Mouse (Mus musculus) heart, postnatal 0 days (tissue): ENCODE measurements around the gene Ccdc88c. TPM values are rescaled to one million over a fixed set of nuclear protein-coding genes. Genes with fewer than 3 reads are reported as not detected.

ENCODE experiments used
- ATAC-seq: fragments of 200-750 bp; cut with Nextera tagmentation; 2 replicates; pipeline ENCODE4 v1.8.0; 2017; ENCODE audit warnings: low read depth, moderate number of reproducible peaks, moderate library complexity; ENCODE audit not compliant: insufficient read depth
- DNase-seq: peaks from one replicate; pipeline ENCODE4 v3.0.0-alpha.2; 2016; ENCODE audit warnings: low spot score
- H3K27ac ChIP-seq: fragments of 300-500 bp; sonication (generic); 2 replicates; pipeline ENCODE4 v1.5.1; 2014; ENCODE audit warnings: low read depth, mild to moderate bottlenecking
- H3K27me3 ChIP-seq: fragments of 300-500 bp; sonication (generic); 2 replicates; pipeline ENCODE4 v1.6.1; 2014; ENCODE audit warnings: low read length, mixed read lengths; ENCODE audit not compliant: control insufficient read depth, insufficient read depth
- H3K36me3 ChIP-seq: fragments of 300-500 bp; sonication (generic); replicated peaks from 2 replicates; pipeline ENCODE4 v1.6.1; 2014; ENCODE audit warnings: low read length, mixed read lengths; ENCODE audit not compliant: control insufficient read depth, insufficient read depth
- H3K4me1 ChIP-seq: fragments of 300-500 bp; sonication (generic); 2 replicates; pipeline ENCODE4 v1.6.1; 2014; ENCODE audit warnings: antibody characterized with exemption; ENCODE audit not compliant: control insufficient read depth, insufficient read depth
- H3K4me2 ChIP-seq: fragments of 300-500 bp; sonication (generic); 2 replicates; pipeline ENCODE4 v1.6.1; 2014; ENCODE audit warnings: low read depth, mild to moderate bottlenecking, low read length, moderate library complexity
- H3K4me3 ChIP-seq: fragments of 300-500 bp; sonication (generic); 2 replicates; pipeline ENCODE4 v1.5.1; 2014; ENCODE audit warnings: low read depth, low read length
- H3K9ac ChIP-seq: fragments of 300-500 bp; sonication (generic); replicated peaks from 2 replicates; pipeline ENCODE4 v1.6.1; 2014; ENCODE audit warnings: low read depth, low read length, mixed read lengths
- H3K9me3 ChIP-seq: fragments of 300-500 bp; sonication (generic); replicated peaks from 2 replicates; pipeline ENCODE4 v1.6.1; 2016; ENCODE audit warnings: low read length; ENCODE audit not compliant: control insufficient read depth
- CTCF ChIP-seq: IDR thresholded peaks from 2 replicates; pipeline ENCODE4 v1.5.1; 2016; ENCODE audit warnings: antibody characterized with exemption, control low read depth, low read depth
- EP300 ChIP-seq: IDR thresholded peaks from 2 replicates; pipeline ENCODE4 v1.6.1; 2016; ENCODE audit warnings: antibody characterized with exemption, low read depth
- WGBS: fragments of 180-500 bp; shearing (Covaris S2); extraction: QIAGEN DNeasy Blood & Tissue Kit; methylation state at CpG from one replicate; pipeline ENCODE4 v1.1.7; 2014; 5-methylcytosine and 5-hydroxymethylcytosine counted together
- polyA plus RNA-seq: library from polyadenylated mRNA; unstranded; fragments of >200 nt; fragmentation: Nextera tagmentation; extraction: Ambion mirVana; gene quantifications from 2 replicates; pipeline ENCODE4 v1.2.1, GENCODE M21; 2015
- total RNA-seq: library from RNA; depleted of rRNA; stranded (reverse); fragments of >200 nt; gene quantifications from 2 replicates; pipeline ENCODE4 v1.2.3, GENCODE M21; 2014; ENCODE audit warnings: low replicate concordance

The Ccdc88c gene
- total and polyA plus RNA-seq, 2 experiments from 2014 or later: 1.6 to 4.7 TPM

DNA sequence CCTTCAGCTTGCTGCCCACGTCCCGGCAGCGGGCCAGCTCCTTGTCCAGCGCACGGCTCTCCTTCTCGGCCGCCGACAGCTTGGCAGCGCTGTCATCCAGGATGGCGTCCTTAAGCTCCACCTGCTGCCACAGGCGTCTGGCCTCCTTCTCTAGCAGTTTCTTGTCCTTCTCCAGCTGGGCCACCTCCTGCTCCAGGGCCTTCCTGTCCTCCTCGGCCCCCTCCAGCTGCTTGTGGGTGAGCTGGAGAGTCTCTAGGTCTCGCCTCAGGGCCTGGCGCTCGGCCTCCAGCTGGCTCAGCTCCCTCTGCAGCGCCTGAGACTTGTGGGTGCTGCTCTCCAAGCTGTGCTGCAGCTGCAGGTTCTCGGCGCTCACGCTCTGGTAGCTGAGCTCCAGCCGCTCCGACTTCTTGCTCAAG, 83.9 kb downstream of the Ccdc88c start:
- Histone ChIP-seq H3K9me3 (no peaks in the 10 kb centered on the region), H3K27me3 (peaks cover 17% of the 10 kb centered on the region)

DNA sequence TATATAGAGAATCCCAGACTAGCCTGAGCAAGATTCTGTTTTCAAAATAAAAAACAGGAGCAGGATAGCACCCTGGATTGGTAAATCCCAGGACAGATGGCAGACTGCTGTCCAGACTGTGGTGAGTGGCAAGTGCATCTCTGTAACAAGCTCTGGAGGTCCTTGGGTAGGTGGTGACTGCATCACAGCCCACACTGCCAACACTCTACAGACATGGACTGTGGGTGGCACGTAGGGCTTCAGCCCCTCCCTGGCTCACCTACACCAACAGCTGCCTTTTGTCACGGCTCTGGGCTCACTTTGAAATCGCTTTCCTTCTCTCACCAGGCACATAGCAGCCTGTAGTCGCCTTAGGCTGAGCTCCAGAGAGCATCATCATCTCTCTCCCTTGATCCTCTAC, 85.7 kb downstream of the Ccdc88c start:
- H3K36me3 ChIP-seq: peaks cover 6% of the 10 kb centered on the region
- TF ChIP-seq CTCF: no peak
- no peak for TF ChIP-seq EP300
- no peak overlapping the region for H3K4me2 ChIP-seq
- WGBS: 74% methylated on average over 4 of the region's 4 CpGs
- H3K27ac ChIP-seq: no peak overlapping the region
- DNase-seq (no peak), ATAC-seq (no peak)
- no peak overlapping the region for H3K9ac ChIP-seq
- H3K27me3 ChIP-seq: peaks cover 5% of the 10 kb centered on the region; the same call in 1 of the 2 replicates
- no peaks in the 10 kb centered on the region for H3K9me3 ChIP-seq
- no peak overlapping the region for H3K4me3 ChIP-seq
- H3K4me1 ChIP-seq: peaks cover 5% of the 10 kb centered on the region; the same call in 1 of the 2 replicates

More for the DNA sequence above, 83.9 kb downstream of the Ccdc88c start:
- no peak overlapping the region for H3K4me3 ChIP-seq
- no peak overlapping the region for H3K9ac ChIP-seq
- TF ChIP-seq CTCF (no peak), EP300 (no peak)
- peaks cover 6% of the 10 kb centered on the region for H3K36me3 ChIP-seq
- peaks cover 1% of the 10 kb centered on the region; the same call in 1 of the 2 replicates for H3K4me1 ChIP-seq
- WGBS: 85% methylated on average over 21 of the region's 21 CpGs
- ATAC-seq (no peak), DNase-seq (no peak)
- no peak overlapping the region for H3K27ac ChIP-seq
- H3K4me2 ChIP-seq: no peak overlapping the region

DNA sequence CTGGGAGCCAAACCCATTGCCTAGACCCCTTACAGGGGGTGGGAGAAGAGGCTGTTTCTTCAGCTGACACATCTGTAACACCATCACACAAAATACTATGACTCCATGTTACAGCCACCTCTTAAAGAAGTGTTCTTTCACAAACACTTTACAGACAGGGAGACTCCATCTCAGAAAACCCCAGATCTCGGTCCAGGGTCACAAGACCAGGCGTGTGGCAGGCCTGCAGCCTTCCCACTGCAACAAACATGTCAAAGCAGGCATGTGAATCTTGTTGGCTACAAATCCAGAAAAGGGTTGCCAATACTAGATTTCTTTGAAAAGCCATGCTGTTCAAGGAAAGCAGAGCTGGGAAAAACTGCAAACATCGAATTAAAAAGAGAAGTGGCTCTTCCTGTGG, 87.5 kb downstream of the Ccdc88c start:
- no peak overlapping the region for H3K4me3 ChIP-seq
- H3K4me1 ChIP-seq: peaks cover 5% of the 10 kb centered on the region; the same call in 1 of the 2 replicates
- H3K27ac ChIP-seq: no peak overlapping the region
- DNase-seq (no peak), ATAC-seq (no peak)
- H3K36me3 ChIP-seq: no peaks in the 10 kb centered on the region
- 77% methylated on average over 3 of the region's 3 CpGs for WGBS
- peaks cover 4% of the 10 kb centered on the region; the same call in 1 of the 2 replicates for H3K27me3 ChIP-seq
- TF ChIP-seq CTCF: no peak
- no peak for TF ChIP-seq EP300
- H3K4me2 ChIP-seq: no peak overlapping the region
- no peak overlapping the region for H3K9ac ChIP-seq
- no peaks in the 10 kb centered on the region for H3K9me3 ChIP-seq

DNA sequence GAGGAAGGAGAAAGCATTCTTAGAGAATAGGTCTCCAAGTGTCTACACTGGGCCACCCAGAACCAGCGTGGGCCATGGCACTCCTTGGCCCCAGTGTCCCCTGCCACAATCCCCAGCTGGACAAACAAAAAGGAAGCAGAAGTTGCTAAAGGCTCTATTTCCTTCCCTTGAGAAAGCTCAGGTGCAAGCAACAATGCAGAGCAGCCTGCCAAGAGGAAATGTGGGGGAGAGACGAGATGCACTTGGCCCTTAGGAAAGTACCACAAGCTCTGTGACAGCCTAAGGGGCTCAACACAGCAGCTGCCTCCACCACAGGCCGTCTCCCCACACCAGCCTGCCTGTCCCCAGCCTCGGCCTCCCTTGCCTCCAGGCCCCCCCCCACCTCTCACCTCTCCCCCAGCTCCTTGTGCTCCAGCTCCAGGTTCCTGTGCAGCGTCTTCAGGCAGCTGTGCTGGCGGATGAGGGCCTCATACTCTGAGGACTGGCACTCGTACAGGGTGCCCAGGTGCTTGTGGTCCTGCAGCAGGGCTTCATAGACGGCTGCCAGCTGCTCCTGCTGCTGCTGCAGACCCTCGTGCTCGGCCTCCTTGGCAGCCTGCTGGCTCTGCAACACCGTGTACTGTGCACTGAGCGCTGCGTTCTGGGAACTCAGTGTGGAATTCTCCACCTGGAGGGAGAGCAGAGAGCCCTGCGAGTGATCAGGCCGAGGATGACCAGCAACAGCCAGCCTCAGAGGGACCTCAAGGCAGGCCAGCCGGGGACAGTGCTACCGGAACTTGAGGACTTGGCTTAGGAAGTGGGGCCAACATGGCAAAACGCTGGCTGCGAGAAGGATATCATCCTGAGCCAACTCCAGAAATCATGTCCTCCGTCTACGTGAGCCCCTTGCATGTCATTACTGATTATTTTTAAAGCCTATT, 91.2 kb downstream of the Ccdc88c start:
- H3K27me3 ChIP-seq: no peaks in the 10 kb centered on the region
- H3K4me1 ChIP-seq: peaks cover 5% of the 10 kb centered on the region; the same call in 1 of the 2 replicates
- peak overlapping the region; percentile 65 for H3K27ac ChIP-seq
- DNase-seq (peak; percentile 27), ATAC-seq (peak; percentile 69)
- no peak overlapping the region for H3K4me3 ChIP-seq
- 61% methylated on average over 21 of the region's 21 CpGs for WGBS
- TF ChIP-seq CTCF (no peak), EP300 (peak; percentile 89)
- no peak overlapping the region for H3K4me2 ChIP-seq
- no peaks in the 10 kb centered on the region for H3K36me3 ChIP-seq
- H3K9me3 ChIP-seq: no peaks in the 10 kb centered on the region
- H3K9ac ChIP-seq: no peak overlapping the region

DNA sequence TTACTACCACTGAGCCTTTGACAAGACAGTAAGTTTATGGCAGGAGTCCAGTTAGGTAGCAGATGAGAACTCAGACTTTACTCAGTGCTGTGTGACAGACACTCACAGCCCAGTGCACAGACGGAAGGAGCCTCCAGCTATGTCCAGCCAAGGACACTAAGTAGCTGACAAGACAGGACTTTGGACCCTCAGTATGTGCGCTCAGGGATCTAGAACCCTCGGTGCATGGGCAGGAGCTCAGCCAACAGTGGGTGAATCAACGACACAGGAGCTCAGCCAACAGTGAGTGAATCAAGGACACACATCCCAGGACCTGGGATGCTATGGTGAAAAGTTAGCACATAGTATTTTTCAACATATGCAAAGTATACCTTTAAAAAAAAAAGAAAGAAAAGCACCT, 92.1 kb downstream of the Ccdc88c start:
- no peak overlapping the region for H3K4me3 ChIP-seq
- H3K9ac ChIP-seq: no peak overlapping the region
- 80% methylated on average over 4 of the region's 4 CpGs for WGBS
- no peaks in the 10 kb centered on the region for H3K9me3 ChIP-seq
- H3K36me3 ChIP-seq: no peaks in the 10 kb centered on the region
- H3K4me1 ChIP-seq: peaks cover 5% of the 10 kb centered on the region; the same call in 1 of the 2 replicates
- no peak for DNase-seq
- peak overlapping the region; percentile 49; the same call in 1 of the 2 replicates for H3K27ac ChIP-seq
- no peaks in the 10 kb centered on the region for H3K27me3 ChIP-seq
- no peak overlapping the region for H3K4me2 ChIP-seq
- TF ChIP-seq EP300 (no peak), CTCF (no peak)
- no peak for ATAC-seq
